Mouse (Mus musculus): ENCODE results near the gene Rhoh. TPM values are rescaled to one million over a fixed set of nuclear protein-coding genes. Genes with fewer than 3 reads are reported as not detected.

The Rhoh gene
- polyA plus RNA-seq, 1 experiment = 3.2 TPM

- no peak overlapping the region for H3K27ac ChIP-seq (ENCODE audit: insufficient read depth, low read depth, low read length)
- H3K27me3 ChIP-seq (ENCODE audit: control insufficient read depth, insufficient read depth, low read length) = no peaks in the 10 kb centered on the region
- no peaks in the 10 kb centered on the region for H3K36me3 ChIP-seq (ENCODE audit: control insufficient read depth, insufficient read depth, low read length)
- H3K4me1 ChIP-seq (ENCODE audit: control insufficient read depth, insufficient read depth, insufficient read length, low read length) = peaks cover 4% of the 10 kb centered on the region; the same call in 1 of the 2 replicates
- no peak overlapping the region for H3K4me3 ChIP-seq (ENCODE audit: low read depth, low read length)
- TF ChIP-seq CTCF (IDR thresholded peaks at IDR 0.05; ENCODE audit: extremely low read depth, insufficient read length, insufficient replicate concordance, low read depth, low read length) (no peak), POLR2A (IDR thresholded peaks at IDR 0.05; ENCODE audit: low read depth, low read length) (no peak)
- 83% methylated on average over 14 of the region's 14 CpGs for WGBS
Measured at GRCm38 (mm10) chr5:65891251-65891826, 30.3 kb downstream of the Rhoh start.

- WGBS = 76% methylated on average over 6 of the region's 6 CpGs
- Histone ChIP-seq H3K4me1 (ENCODE audit: control insufficient read depth, insufficient read depth, insufficient read length, low read length) (no peaks in the 10 kb centered on the region), H3K27ac (ENCODE audit: insufficient read depth, low read depth, low read length) (no peak overlapping the region), H3K36me3 (ENCODE audit: control insufficient read depth, insufficient read depth, low read length) (no peaks in the 10 kb centered on the region), H3K4me3 (ENCODE audit: low read depth, low read length) (no peak overlapping the region), H3K27me3 (ENCODE audit: control insufficient read depth, insufficient read depth, low read length) (no peaks in the 10 kb centered on the region)
- TF ChIP-seq POLR2A (IDR thresholded peaks at IDR 0.05; ENCODE audit: low read depth, low read length) = no peak
- no peak for TF ChIP-seq CTCF (IDR thresholded peaks at IDR 0.05; ENCODE audit: extremely low read depth, insufficient read length, insufficient replicate concordance, low read depth, low read length)
Measured at GRCm38 (mm10) chr5:65895121-65895692, 34.2 kb downstream of the Rhoh start.

- H3K4me1 ChIP-seq (ENCODE audit: control insufficient read depth, insufficient read depth, insufficient read length, low read length) = no peaks in the 10 kb centered on the region
- no peaks in the 10 kb centered on the region for H3K36me3 ChIP-seq (ENCODE audit: control insufficient read depth, insufficient read depth, low read length)
- 80% methylated on average over 7 of the region's 7 CpGs for WGBS
- H3K27me3 ChIP-seq (ENCODE audit: control insufficient read depth, insufficient read depth, low read length) = no peaks in the 10 kb centered on the region
- TF ChIP-seq CTCF (IDR thresholded peaks at IDR 0.05; ENCODE audit: extremely low read depth, insufficient read length, insufficient replicate concordance, low read depth, low read length) = no peak
- no peak for TF ChIP-seq POLR2A (IDR thresholded peaks at IDR 0.05; ENCODE audit: low read depth, low read length)
- no peak overlapping the region for H3K4me3 ChIP-seq (ENCODE audit: low read depth, low read length)
- no peak overlapping the region for H3K27ac ChIP-seq (ENCODE audit: insufficient read depth, low read depth, low read length)
Measured at GRCm38 (mm10) chr5:65895764-65896163, 34.8 kb downstream of the Rhoh start.

- 80% methylated on average over 2 of the region's 2 CpGs for WGBS
- no peaks in the 10 kb centered on the region for H3K27me3 ChIP-seq (ENCODE audit: control insufficient read depth, insufficient read depth, low read length)
- H3K4me3 ChIP-seq (ENCODE audit: low read depth, low read length) = no peak overlapping the region
- no peak overlapping the region for H3K27ac ChIP-seq (ENCODE audit: insufficient read depth, low read depth, low read length)
- H3K4me1 ChIP-seq (ENCODE audit: control insufficient read depth, insufficient read depth, insufficient read length, low read length) = no peaks in the 10 kb centered on the region
- H3K36me3 ChIP-seq (ENCODE audit: control insufficient read depth, insufficient read depth, low read length) = no peaks in the 10 kb centered on the region
- no peak for TF ChIP-seq POLR2A (IDR thresholded peaks at IDR 0.05; ENCODE audit: low read depth, low read length)
- no peak for TF ChIP-seq CTCF (IDR thresholded peaks at IDR 0.05; ENCODE audit: extremely low read depth, insufficient read length, insufficient replicate concordance, low read depth, low read length)
Measured at GRCm38 (mm10) chr5:65897731-65898130, 36.7 kb downstream of the Rhoh start.

GRCm38 (mm10) chr5:65898683-65899082 is 37.7 kb downstream of the Rhoh start:
- WGBS = 77% methylated on average over 3 of the region's 3 CpGs
- no peaks in the 10 kb centered on the region for H3K36me3 ChIP-seq (ENCODE audit: control insufficient read depth, insufficient read depth, low read length)
- TF ChIP-seq POLR2A (IDR thresholded peaks at IDR 0.05; ENCODE audit: low read depth, low read length) (no peak), CTCF (IDR thresholded peaks at IDR 0.05; ENCODE audit: extremely low read depth, insufficient read length, insufficient replicate concordance, low read depth, low read length) (no peak)
- no peaks in the 10 kb centered on the region for H3K4me1 ChIP-seq (ENCODE audit: control insufficient read depth, insufficient read depth, insufficient read length, low read length)
- H3K27me3 ChIP-seq (ENCODE audit: control insufficient read depth, insufficient read depth, low read length) = no peaks in the 10 kb centered on the region
- no peak overlapping the region for H3K27ac ChIP-seq (ENCODE audit: insufficient read depth, low read depth, low read length)
- no peak overlapping the region for H3K4me3 ChIP-seq (ENCODE audit: low read depth, low read length)

GRCm38 (mm10) chr5:65900113-65900512 is 39.1 kb downstream of the Rhoh start:
- no peaks in the 10 kb centered on the region for H3K27me3 ChIP-seq (ENCODE audit: control insufficient read depth, insufficient read depth, low read length)
- H3K36me3 ChIP-seq (ENCODE audit: control insufficient read depth, insufficient read depth, low read length) = no peaks in the 10 kb centered on the region
- H3K27ac ChIP-seq (ENCODE audit: insufficient read depth, low read depth, low read length) = no peak overlapping the region
- no peak overlapping the region for H3K4me3 ChIP-seq (ENCODE audit: low read depth, low read length)
- 82% methylated on average over 6 of the region's 6 CpGs for WGBS
- no peak for TF ChIP-seq POLR2A (IDR thresholded peaks at IDR 0.05; ENCODE audit: low read depth, low read length)
- no peak for TF ChIP-seq CTCF (IDR thresholded peaks at IDR 0.05; ENCODE audit: extremely low read depth, insufficient read length, insufficient replicate concordance, low read depth, low read length)
- no peaks in the 10 kb centered on the region for H3K4me1 ChIP-seq (ENCODE audit: control insufficient read depth, insufficient read depth, insufficient read length, low read length)

GRCm38 (mm10) chr5:65900862-65901265 is 39.9 kb downstream of the Rhoh start:
- no peaks in the 10 kb centered on the region for H3K36me3 ChIP-seq (ENCODE audit: control insufficient read depth, insufficient read depth, low read length)
- no peak for TF ChIP-seq CTCF (IDR thresholded peaks at IDR 0.05; ENCODE audit: extremely low read depth, insufficient read length, insufficient replicate concordance, low read depth, low read length)
- TF ChIP-seq POLR2A (IDR thresholded peaks at IDR 0.05; ENCODE audit: low read depth, low read length) = no peak
- no peak overlapping the region for H3K27ac ChIP-seq (ENCODE audit: insufficient read depth, low read depth, low read length)
- H3K4me3 ChIP-seq (ENCODE audit: low read depth, low read length) = no peak overlapping the region
- no peaks in the 10 kb centered on the region for H3K27me3 ChIP-seq (ENCODE audit: control insufficient read depth, insufficient read depth, low read length)
- WGBS = 45% methylated on average over 7 of the region's 7 CpGs
- no peaks in the 10 kb centered on the region for H3K4me1 ChIP-seq (ENCODE audit: control insufficient read depth, insufficient read depth, insufficient read length, low read length)
